Mouse (Mus musculus): ENCODE measurements around the gene Armc7.

DNA sequence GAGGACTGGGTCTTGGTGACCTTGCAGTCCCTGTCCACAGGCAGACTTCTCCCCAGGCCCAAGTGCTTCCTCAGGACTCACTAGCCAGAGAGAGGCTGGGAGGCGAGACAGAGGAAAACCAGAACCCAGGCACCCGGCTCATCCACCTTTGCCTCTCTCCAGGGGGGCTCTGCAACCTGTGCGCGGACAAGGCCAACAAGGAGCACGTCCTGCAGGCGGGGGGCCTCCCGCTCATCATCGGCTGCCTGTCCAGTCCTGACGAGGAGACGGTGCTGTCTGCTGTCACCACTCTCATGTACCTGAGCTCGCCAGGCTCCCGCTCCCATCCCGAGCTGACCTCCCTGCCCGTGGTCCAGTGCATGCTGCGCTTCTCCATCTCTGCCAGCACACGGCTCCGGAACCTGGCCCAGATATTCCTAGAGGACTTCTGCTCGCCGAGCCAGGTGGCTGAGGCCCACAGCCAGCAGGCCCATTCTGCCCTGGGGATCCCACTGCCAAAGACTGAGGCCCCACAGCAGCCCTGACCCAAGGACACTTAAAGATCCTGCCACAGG is 13.2 kb downstream of the Armc7 start:
- TF ChIP-seq GATA1 (IDR thresholded peaks at IDR 0.05; ENCODE audit: low read length) = no peak
- no peak for TF ChIP-seq TAL1 (IDR thresholded peaks at IDR 0.05; ENCODE audit: low read length)
